Mouse (Mus musculus) midbrain, embryonic 15.5 days (tissue): ENCODE measurements at regions not wholly inside any gene's neighbourhood (a gene's known extent, or its start where the extent isn't known, plus 50 kb on each side); places are given as distances from the start of the nearest gene placed in this dataset.

Experiments used
- ATAC-seq: fragments of 200-750 bp; cut with Nextera tagmentation; replicated peaks from 2 replicates; pipeline ENCODE4 v1.8.0; 2017; ENCODE audit warnings: moderate TSS enrichment
- H3K27ac ChIP-seq: fragments of 300-500 bp; sonication (generic); 2 replicates; pipeline ENCODE4 v1.5.1; 2015; ENCODE audit warnings: mild to moderate bottlenecking, inconsistent platforms
- H3K27me3 ChIP-seq: fragments of 300-500 bp; sonication (generic); replicated peaks from 2 replicates; pipeline ENCODE4 v1.6.1; 2015; ENCODE audit warnings: inconsistent platforms
- H3K36me3 ChIP-seq: fragments of 300-500 bp; sonication (generic); replicated peaks from 2 replicates; pipeline ENCODE4 v1.6.1; 2015; ENCODE audit warnings: inconsistent platforms
- H3K4me1 ChIP-seq: fragments of 300-500 bp; sonication (generic); 2 replicates; pipeline ENCODE4 v1.6.1; 2015; ENCODE audit warnings: inconsistent platforms
- H3K4me2 ChIP-seq: fragments of 300-500 bp; sonication (generic); 2 replicates; pipeline ENCODE4 v1.6.1; 2015; ENCODE audit warnings: inconsistent platforms, mild to moderate bottlenecking, moderate library complexity
- H3K4me3 ChIP-seq: fragments of 300-500 bp; sonication (generic); 2 replicates; pipeline ENCODE4 v1.5.1; 2015; ENCODE audit warnings: mild to moderate bottlenecking, inconsistent platforms
- H3K9ac ChIP-seq: fragments of 300-500 bp; sonication (generic); 2 replicates; pipeline ENCODE4 v1.6.1; 2015; ENCODE audit warnings: mild to moderate bottlenecking, inconsistent platforms
- H3K9me3 ChIP-seq: fragments of 300-500 bp; sonication (generic); 2 replicates; pipeline ENCODE4 v1.6.1; 2016; ENCODE audit warnings: inconsistent platforms
- WGBS: fragments of 180-500 bp; shearing (Covaris S2); methylation state at CpG from one replicate; pipeline ENCODE4 v1.1.7; 2015; ENCODE audit warnings: mixed read lengths; 5-methylcytosine and 5-hydroxymethylcytosine counted together

- H3K36me3 ChIP-seq: no peaks in the 10 kb centered on the region
- H3K27ac ChIP-seq: no peak overlapping the region
- H3K4me1 ChIP-seq: peaks cover 3% of the 10 kb centered on the region; the same call in 1 of the 2 replicates
- ATAC-seq: no peak
- H3K4me2 ChIP-seq: no peak overlapping the region
- H3K9ac ChIP-seq: no peak overlapping the region
- no peaks in the 10 kb centered on the region for H3K27me3 ChIP-seq
- no peak overlapping the region for H3K4me3 ChIP-seq
- H3K9me3 ChIP-seq: no peaks in the 10 kb centered on the region
- WGBS: 88% methylated on average over 4 of the region's 4 CpGs
Measured at GRCm38 (mm10) chr7:72968193-72968592, 407.1 kb upstream of the Rgma start.

GRCm38 (mm10) chr7:72971506-72972267, 403.6 kb upstream of the Rgma start:
- Histone ChIP-seq H3K9me3 (no peaks in the 10 kb centered on the region), H3K4me3 (no peak overlapping the region), H3K9ac (no peak overlapping the region), H3K4me2 (no peak overlapping the region), H3K36me3 (no peaks in the 10 kb centered on the region), H3K27me3 (no peaks in the 10 kb centered on the region), H3K27ac (no peak overlapping the region), H3K4me1 (no peaks in the 10 kb centered on the region)
- WGBS: 84% methylated on average over 5 of the region's 5 CpGs
- ATAC-seq: no peak

GRCm38 (mm10) chr7:72972397-72972796, 402.9 kb upstream of the Rgma start:
- Histone ChIP-seq H3K4me1 (no peaks in the 10 kb centered on the region), H3K4me2 (no peak overlapping the region)
- 94% methylated on average over 7 of the region's 7 CpGs for WGBS

GRCm38 (mm10) chr7:72973771-72974170, 401.5 kb upstream of the Rgma start:
- Histone ChIP-seq H3K4me1 (no peaks in the 10 kb centered on the region), H3K4me2 (no peak overlapping the region), H3K9ac (no peak overlapping the region), H3K27ac (no peak overlapping the region), H3K27me3 (no peaks in the 10 kb centered on the region), H3K9me3 (no peaks in the 10 kb centered on the region), H3K4me3 (no peak overlapping the region), H3K36me3 (no peaks in the 10 kb centered on the region)
- WGBS: 78% methylated on average over 3 of the region's 3 CpGs
- ATAC-seq: no peak

More at GRCm38 (mm10) chr7:72972397-72972796, 402.9 kb upstream of the Rgma start:
- Histone ChIP-seq H3K36me3 (no peaks in the 10 kb centered on the region), H3K9me3 (no peaks in the 10 kb centered on the region), H3K9ac (no peak overlapping the region), H3K4me3 (no peak overlapping the region), H3K27me3 (no peaks in the 10 kb centered on the region), H3K27ac (no peak overlapping the region)
- no peak for ATAC-seq

- Histone ChIP-seq H3K27ac (no peak overlapping the region), H3K4me2 (no peak overlapping the region), H3K9me3 (no peaks in the 10 kb centered on the region), H3K9ac (no peak overlapping the region), H3K27me3 (no peaks in the 10 kb centered on the region), H3K36me3 (no peaks in the 10 kb centered on the region), H3K4me1 (no peaks in the 10 kb centered on the region), H3K4me3 (no peak overlapping the region)
- 83% methylated on average over 3 of the region's 3 CpGs for WGBS
- ATAC-seq: no peak
Measured at GRCm38 (mm10) chr7:72974384-72974783, 400.9 kb upstream of the Rgma start.

- no peak overlapping the region for H3K4me3 ChIP-seq
- 83% methylated on average over 8 of the region's 8 CpGs for WGBS
- H3K4me1 ChIP-seq: no peaks in the 10 kb centered on the region
- no peak overlapping the region for H3K9ac ChIP-seq
- ATAC-seq: no peak
- H3K4me2 ChIP-seq: no peak overlapping the region
- H3K9me3 ChIP-seq: no peaks in the 10 kb centered on the region
- no peaks in the 10 kb centered on the region for H3K27me3 ChIP-seq
- no peak overlapping the region for H3K27ac ChIP-seq
- no peaks in the 10 kb centered on the region for H3K36me3 ChIP-seq
Measured at GRCm38 (mm10) chr7:72990559-72991429, 384.5 kb upstream of the Rgma start.

GRCm38 (mm10) chr7:72998374-72998773, 376.9 kb upstream of the Rgma start:
- no peak overlapping the region for H3K9ac ChIP-seq
- no peak overlapping the region for H3K4me3 ChIP-seq
- no peaks in the 10 kb centered on the region for H3K9me3 ChIP-seq
- no peak overlapping the region for H3K4me2 ChIP-seq
- WGBS: 37% methylated on average over 5 of the region's 5 CpGs
- H3K36me3 ChIP-seq: no peaks in the 10 kb centered on the region
- 0 out of 2 replicates have a peak overlapping the region, but pooled peaks have one; percentile 19 for H3K27ac ChIP-seq
- H3K4me1 ChIP-seq: 0 out of 2 replicates have a peak, but pooled peaks cover 5% of the 10 kb centered on the region
- H3K27me3 ChIP-seq: no peaks in the 10 kb centered on the region
- ATAC-seq: no peak

GRCm38 (mm10) chr7:73019151-73019550, 356.2 kb upstream of the Rgma start:
- no peak for ATAC-seq
- H3K4me1 ChIP-seq: peaks cover 6% of the 10 kb centered on the region
- H3K9ac ChIP-seq: no peak overlapping the region
- no peak overlapping the region for H3K4me3 ChIP-seq
- no peaks in the 10 kb centered on the region for H3K36me3 ChIP-seq
- no peaks in the 10 kb centered on the region for H3K27me3 ChIP-seq
- no peak overlapping the region for H3K4me2 ChIP-seq
- no peaks in the 10 kb centered on the region for H3K9me3 ChIP-seq
- no peak overlapping the region for H3K27ac ChIP-seq
- 86% methylated on average over 3 of the region's 3 CpGs for WGBS

GRCm38 (mm10) chr7:73019764-73020354, 355.4 kb upstream of the Rgma start:
- WGBS: 69% methylated on average over 1 of the region's 1 CpGs
- Histone ChIP-seq H3K4me1 (peaks cover 6% of the 10 kb centered on the region), H3K4me2 (no peak overlapping the region), H3K9me3 (no peaks in the 10 kb centered on the region), H3K4me3 (no peak overlapping the region), H3K27me3 (no peaks in the 10 kb centered on the region), H3K27ac (no peak overlapping the region), H3K9ac (no peak overlapping the region), H3K36me3 (no peaks in the 10 kb centered on the region)
- ATAC-seq: no peak

- H3K27me3 ChIP-seq: no peaks in the 10 kb centered on the region
- no peak for ATAC-seq
- peaks cover 6% of the 10 kb centered on the region for H3K4me1 ChIP-seq
- H3K4me3 ChIP-seq: no peak overlapping the region
- 72% methylated on average over 2 of the region's 2 CpGs for WGBS
- H3K9ac ChIP-seq: no peak overlapping the region
- no peak overlapping the region for H3K27ac ChIP-seq
- H3K36me3 ChIP-seq: no peaks in the 10 kb centered on the region
- H3K4me2 ChIP-seq: no peak overlapping the region
- H3K9me3 ChIP-seq: no peaks in the 10 kb centered on the region
Measured at GRCm38 (mm10) chr7:73021786-73022185, 353.5 kb upstream of the Rgma start.

GRCm38 (mm10) chr7:73025640-73026039, 349.7 kb upstream of the Rgma start:
- H3K27me3 ChIP-seq: no peaks in the 10 kb centered on the region
- H3K36me3 ChIP-seq: no peaks in the 10 kb centered on the region
- 71% methylated on average over 5 of the region's 5 CpGs for WGBS
- H3K27ac ChIP-seq: no peak overlapping the region
- no peaks in the 10 kb centered on the region for H3K9me3 ChIP-seq
- no peak overlapping the region for H3K4me2 ChIP-seq
- H3K4me3 ChIP-seq: no peak overlapping the region
- ATAC-seq: no peak
- no peak overlapping the region for H3K9ac ChIP-seq
- no peaks in the 10 kb centered on the region for H3K4me1 ChIP-seq

- no peak overlapping the region for H3K4me2 ChIP-seq
- H3K36me3 ChIP-seq: no peaks in the 10 kb centered on the region
- no peak overlapping the region for H3K9ac ChIP-seq
- H3K4me3 ChIP-seq: no peak overlapping the region
- no peak for ATAC-seq
- H3K4me1 ChIP-seq: peaks cover 9% of the 10 kb centered on the region
- H3K27me3 ChIP-seq: no peaks in the 10 kb centered on the region
- 89% methylated on average over 6 of the region's 6 CpGs for WGBS
- no peak overlapping the region for H3K27ac ChIP-seq
- no peaks in the 10 kb centered on the region for H3K9me3 ChIP-seq
Measured at GRCm38 (mm10) chr7:73028952-73029351, 346.4 kb upstream of the Rgma start.
